Mouse (Mus musculus) thymus, adult 2 months (tissue): Measurements from ENCODE around the gene Msi2.

Experiments
- CTCF ChIP-seq: fragments of 200-500 bp; IDR thresholded peaks from 2 replicates; pipeline ENCODE4 v1.5.1; 2012; ENCODE audit warnings: mild to moderate bottlenecking, control low read depth, low read length, moderate library complexity, borderline replicate concordance; ENCODE audit not compliant: control insufficient read depth, poor library complexity, insufficient read depth; ENCODE audit errors: extremely low read depth
- POLR2A ChIP-seq: fragments of 200-500 bp; IDR thresholded peaks from 2 replicates; pipeline ENCODE4 v1.6.1; 2012; ENCODE audit warnings: mild to moderate bottlenecking, low read length, control low read depth, moderate library complexity; ENCODE audit not compliant: control insufficient read depth, poor library complexity, insufficient read depth; ENCODE audit errors: extremely low read depth

DNA sequence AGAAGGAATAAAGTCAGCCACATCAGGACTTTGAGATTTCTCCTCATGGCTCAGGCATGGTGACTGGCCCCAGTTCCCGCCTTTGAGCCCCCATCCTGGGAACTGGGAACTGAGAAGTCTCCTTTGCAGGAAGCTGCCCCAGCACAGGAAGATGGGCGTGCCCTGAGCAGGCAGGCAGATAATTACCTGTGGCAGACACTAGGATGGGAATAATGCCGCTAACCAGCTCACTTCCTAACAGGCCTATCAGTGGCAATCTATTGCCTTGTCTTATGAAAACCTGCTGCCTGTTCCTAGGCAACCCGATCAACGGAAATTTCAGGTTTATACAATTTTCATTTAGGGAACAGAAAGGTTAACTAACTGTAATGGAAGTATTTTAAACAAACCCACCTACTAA lies 319.3 kb downstream of the Msi2 start:
- no peak for TF ChIP-seq CTCF
- no peak for TF ChIP-seq POLR2A
